Mouse (Mus musculus): ENCODE measurements at regions not wholly inside any gene's neighbourhood (a gene's known extent, or its start where the extent isn't known, plus 50 kb on each side); places are given as distances from the start of the nearest gene placed in this dataset.

DNA sequence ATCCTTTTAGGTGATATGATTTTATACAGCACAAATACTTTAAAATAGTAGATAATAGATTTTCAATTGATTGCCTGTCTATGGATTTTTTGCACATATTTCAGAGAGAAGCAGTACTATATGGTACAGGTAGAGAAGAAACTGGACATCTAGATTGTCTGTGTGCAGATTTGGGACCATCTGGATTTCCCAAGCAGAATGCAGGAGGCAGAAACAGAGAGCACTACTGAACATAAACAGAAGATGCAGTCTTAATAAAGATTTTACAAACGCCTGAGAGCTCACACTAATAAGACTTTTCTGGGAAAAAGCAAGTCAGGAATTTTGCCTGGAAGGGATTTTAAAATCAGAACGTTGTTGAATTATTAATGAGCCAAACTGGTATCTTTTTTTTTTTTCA lies 432.9 kb downstream of the Col11a1 start:
- intact Hi-C loops (cut with DNase I) = no loop called here
- no peak for DNase-seq (ENCODE audit: extremely low spot score in 1 of 2, low spot score in 2 of 2)

DNA sequence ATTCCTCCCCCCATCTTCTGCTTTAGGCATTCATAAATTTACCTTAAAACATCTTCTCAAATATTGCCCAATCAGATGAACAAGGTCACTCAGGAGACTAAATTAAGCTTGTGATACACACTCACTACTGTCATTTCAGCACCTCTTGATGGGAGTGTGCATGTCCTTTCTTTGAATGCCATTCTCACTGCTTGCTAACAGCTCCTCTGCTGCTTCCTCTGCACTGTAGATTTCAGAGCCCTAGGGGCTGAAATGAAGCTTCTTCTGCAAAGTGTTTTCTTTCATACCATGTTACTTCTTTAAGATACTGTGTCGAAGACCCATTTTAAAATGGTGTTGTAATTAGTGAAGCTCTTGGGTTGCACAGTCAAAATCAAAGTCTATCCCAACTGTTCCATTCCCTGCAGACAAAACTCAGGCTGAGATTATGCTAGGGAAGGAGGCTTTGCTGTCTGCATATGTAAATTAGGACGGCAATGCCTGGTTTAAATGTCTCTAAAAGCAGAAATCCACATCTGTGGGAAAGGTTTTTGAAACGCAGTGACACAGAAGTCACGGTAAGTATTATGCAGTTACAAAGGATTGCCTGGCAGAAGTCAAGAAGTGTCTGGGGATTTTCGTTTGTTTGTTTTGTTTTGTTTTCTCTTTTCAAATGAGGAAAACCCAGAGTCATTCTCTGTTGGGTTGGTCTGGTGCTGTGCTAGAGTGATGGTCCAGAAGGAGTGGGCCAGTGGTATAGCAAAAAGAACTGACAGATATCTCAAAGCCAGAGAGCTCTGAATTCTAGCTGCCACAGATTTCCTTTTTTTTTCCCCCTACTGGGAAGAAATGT lies 433.6 kb downstream of the Col11a1 start:
- DNase-seq (ENCODE audit: extremely low spot score in 1 of 2, low spot score in 2 of 2) = no peak
- intact Hi-C loops (cut with DNase I) = no loop called here

DNA sequence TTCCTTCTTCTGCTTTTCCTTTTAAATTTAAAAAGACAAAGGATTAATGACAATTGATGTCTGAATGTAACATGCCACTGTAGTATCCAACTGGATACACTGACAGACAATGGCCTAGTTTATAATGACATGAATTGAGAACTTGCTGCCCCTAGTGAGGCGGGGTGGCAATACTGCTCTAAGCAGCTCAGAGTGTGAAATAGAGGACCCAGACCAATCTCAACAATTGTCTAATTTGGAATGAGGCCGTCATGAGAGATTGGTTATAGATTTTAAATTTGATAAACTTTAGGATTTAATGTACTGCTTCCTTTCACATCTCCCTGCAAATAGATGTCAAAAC lies 434.2 kb downstream of the Col11a1 start:
- DNase-seq (ENCODE audit: extremely low spot score in 1 of 2, low spot score in 2 of 2) = no peak
- intact Hi-C loops (cut with DNase I) = no loop called here

DNA sequence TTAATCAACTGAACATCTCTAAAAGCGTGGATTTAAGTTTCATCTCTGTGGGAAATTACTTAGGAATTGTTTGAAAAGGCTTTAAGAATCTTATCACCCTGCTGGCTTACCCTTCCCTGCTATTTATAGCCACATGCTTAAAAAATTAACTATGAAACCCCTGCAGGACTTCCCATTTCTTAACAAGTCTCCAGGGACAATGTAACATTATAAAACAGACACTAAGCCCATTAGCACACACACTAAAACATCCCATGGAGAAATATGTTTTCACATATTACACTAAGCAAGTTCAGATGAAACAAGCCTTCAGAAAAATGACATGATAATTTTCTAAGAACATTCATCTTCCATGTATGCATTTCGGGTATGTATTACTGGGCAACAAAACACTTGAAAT lies 420.0 kb upstream of the Olfm3 start:
- DNase-seq (ENCODE audit: extremely low spot score in 1 of 2, low spot score in 2 of 2) = no peak
- intact Hi-C loops (cut with DNase I) = no loop called here

DNA sequence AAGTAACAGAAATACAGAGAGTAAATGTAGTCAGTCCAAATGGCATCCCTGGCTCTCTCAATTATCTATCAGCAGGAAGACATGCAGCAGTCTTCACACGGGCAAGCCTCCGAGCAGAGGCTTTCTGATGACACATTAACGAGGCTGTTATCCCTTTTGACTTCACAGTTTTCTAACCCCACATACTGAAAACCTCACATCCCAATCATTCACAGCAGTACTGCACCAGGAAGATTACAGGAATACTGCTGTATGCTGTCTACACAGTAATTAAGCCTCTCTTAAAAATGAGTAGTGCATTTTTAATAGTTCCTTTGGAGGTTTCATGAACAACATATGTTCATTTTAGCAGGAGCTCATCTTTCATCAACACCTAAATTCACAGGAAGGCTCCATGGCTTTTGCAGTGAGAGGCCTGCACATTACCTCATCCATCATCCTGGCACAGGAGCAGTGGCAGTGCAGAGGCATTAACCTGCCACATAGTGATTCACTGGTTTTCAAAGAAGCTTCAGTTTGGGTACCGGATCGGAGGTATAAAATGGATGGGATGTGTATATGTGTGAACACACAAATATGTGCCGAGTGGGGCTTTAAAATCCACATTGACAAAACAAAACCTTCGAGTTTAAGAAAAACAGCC lies 396.1 kb upstream of the Olfm3 start:
- intact Hi-C loops (cut with DNase I) = no loop called here
- DNase-seq (ENCODE audit: extremely low spot score in 1 of 2, low spot score in 2 of 2) = no peak

DNA sequence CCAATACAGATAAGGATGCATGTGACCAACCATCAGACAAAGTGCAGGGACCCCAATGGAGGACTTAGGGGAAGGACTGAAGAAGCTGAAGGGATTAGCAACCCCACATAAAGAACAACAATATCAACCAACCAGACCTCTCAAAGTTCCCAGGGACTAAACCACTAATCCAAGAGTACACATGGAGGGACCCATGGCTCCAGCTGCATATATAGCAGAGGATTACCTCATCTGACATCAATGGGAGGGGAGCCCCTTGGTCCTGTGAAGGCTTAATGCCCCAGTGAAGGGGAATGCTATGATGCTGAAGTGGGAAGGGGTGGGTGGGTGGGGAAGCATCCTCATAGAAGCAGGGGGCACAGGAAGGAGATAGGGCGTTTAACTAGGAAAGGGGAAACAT lies 388.6 kb upstream of the Olfm3 start:
- no peak for DNase-seq (ENCODE audit: extremely low spot score in 1 of 2, low spot score in 2 of 2)
- intact Hi-C loops (cut with DNase I) = no loop called here

DNA sequence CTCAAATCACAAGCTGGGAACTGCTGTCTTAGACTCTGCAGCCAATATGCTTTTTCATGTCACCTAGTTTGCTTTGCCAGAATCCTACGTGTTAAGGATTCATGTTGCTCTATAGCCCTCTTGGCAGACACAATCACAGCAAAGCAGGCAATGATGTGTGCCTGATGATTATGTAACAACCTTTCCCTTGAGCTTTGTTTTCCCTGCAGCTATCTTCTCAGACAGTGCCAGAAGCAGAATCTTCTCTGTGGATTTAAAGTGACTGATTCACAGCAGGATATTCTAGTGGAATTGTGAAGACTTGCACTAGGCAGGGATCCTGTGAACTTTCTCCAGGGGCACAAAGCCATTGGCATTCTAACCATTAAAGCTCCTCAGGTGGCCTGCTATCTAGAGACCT lies 359.5 kb upstream of the Olfm3 start:
- intact Hi-C loops (cut with DNase I) = no loop called here
- DNase-seq (ENCODE audit: extremely low spot score in 1 of 2, low spot score in 2 of 2) = no peak

DNA sequence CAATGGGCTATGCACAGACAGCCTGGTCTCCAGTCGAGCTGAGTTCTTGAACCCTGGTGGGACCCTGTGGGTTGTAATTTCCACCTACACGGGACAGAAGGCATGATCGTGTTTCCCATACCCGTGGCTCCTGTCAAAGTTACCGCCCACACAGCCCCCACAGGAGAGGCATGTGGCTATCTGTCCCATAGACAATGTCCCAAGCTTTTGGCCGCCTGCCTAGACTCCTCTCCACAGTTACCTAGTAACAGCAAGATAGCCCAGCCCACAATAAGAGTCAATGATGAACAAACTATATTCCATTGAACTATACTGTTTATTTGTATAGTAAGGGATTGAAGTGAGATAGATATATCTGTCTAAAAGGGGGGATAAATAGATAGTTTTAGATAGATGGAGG lies 356.7 kb upstream of the Olfm3 start:
- peak in 1 of 2 experiments; percentile 31 for DNase-seq (ENCODE audit: extremely low spot score in 1 of 2, low spot score in 2 of 2)
- intact Hi-C loops (cut with DNase I) = no loop called here

DNA sequence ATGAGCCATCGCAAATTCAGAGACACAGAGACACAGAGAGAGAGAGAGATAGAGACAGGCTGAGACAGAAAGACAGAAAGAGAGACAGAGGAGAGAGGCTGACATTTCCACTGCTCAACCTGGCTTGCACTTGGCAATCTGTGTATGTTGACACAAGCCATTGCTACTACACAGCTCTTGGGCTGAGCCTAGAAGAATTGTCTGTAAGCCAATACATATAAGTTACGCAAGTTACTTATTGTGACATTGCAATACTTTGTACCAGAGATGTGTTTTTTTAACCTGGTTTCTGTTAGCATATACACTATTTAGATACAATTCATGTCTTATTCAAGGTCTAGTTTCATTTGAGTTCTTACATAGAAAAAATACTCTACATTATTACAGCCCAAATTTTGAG lies 332.9 kb upstream of the Olfm3 start:
- no peak for DNase-seq (ENCODE audit: extremely low spot score in 1 of 2, low spot score in 2 of 2)
- intact Hi-C loops (cut with DNase I) = no loop called here
